Mouse (Mus musculus): Measurements from ENCODE around the gene Hoxa10.

DNA sequence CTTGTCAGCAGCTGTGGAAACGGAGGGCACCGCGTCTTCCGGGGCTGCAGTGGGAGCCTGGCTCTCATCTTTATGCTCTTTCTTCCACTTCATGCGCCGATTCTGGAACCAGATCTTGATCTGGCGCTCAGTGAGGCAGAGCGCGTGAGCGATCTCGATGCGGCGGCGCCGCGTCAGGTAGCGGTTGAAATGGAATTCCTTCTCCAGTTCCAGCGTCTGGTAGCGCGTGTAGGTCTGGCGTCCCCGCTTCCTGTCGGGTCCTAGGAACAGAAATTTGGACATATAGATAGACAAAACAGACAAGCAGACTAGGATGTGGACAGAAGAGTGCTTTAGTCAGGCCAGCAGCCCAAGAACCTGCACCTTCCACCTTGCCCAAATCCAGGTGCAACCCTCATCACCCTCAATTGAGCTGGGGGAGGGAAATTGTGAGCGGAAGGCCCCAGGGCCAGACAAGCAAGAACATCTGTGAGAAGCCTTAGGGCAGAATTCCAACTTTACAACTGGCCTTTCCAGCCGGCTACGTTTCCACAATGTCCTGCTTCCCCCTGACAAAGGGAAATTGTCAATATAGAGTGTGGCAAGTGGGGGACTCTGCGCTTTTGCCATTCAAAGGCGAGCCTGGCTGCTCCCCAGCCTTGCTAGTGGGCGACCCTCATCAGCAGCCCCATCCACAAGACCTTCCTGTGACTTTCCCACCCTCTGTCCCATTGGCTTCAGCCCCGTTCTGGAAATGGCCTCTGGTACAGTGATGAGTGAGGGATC is 24.7 kb downstream of the Hoxa10 start:
- no peak for TF ChIP-seq CTCF (IDR thresholded peaks at IDR 0.05; ENCODE audit: extremely low read depth, insufficient read depth, insufficient read length, insufficient replicate concordance)
- TF ChIP-seq POLR2A (IDR thresholded peaks at IDR 0.05; ENCODE audit: low read depth, low read length) = no peak
